Mouse (Mus musculus) midbrain, embryonic 12.5 days (tissue): Measurements from ENCODE around the gene Gm572. TPM values are rescaled to one million over a fixed set of nuclear protein-coding genes. Genes with fewer than 3 reads are reported as not detected.

ENCODE experiments used
- ATAC-seq: fragments of 200-750 bp; cut with Nextera tagmentation; 2 replicates; pipeline ENCODE4 v1.8.0; 2017; ENCODE audit warnings: low read depth, moderate TSS enrichment, moderate library complexity; ENCODE audit not compliant: low FRiP score
- H3K27ac ChIP-seq: fragments of 300-500 bp; sonication (generic); replicated peaks from 2 replicates; pipeline ENCODE4 v1.5.1; 2016; ENCODE audit warnings: mild to moderate bottlenecking
- H3K27me3 ChIP-seq: fragments of 300-500 bp; sonication (generic); 2 replicates; pipeline ENCODE4 v1.6.1; 2016; ENCODE audit warnings: mild to moderate bottlenecking
- H3K36me3 ChIP-seq: fragments of 300-500 bp; sonication (generic); 2 replicates; pipeline ENCODE4 v1.6.1; 2016
- H3K4me1 ChIP-seq: fragments of 300-500 bp; sonication (generic); 2 replicates; pipeline ENCODE4 v1.6.1; 2016
- H3K4me2 ChIP-seq: fragments of 300-500 bp; sonication (generic); replicated peaks from 2 replicates; pipeline ENCODE4 v1.6.1; 2016; ENCODE audit warnings: mild to moderate bottlenecking, moderate library complexity
- H3K4me3 ChIP-seq: fragments of 300-500 bp; sonication (generic); 2 replicates; pipeline ENCODE4 v1.5.1; 2016; ENCODE audit warnings: mild to moderate bottlenecking
- H3K9ac ChIP-seq: fragments of 300-500 bp; sonication (generic); replicated peaks from 2 replicates; pipeline ENCODE4 v1.6.1; 2016; ENCODE audit warnings: mild to moderate bottlenecking, moderate library complexity
- H3K9me3 ChIP-seq: fragments of 300-500 bp; sonication (generic); 2 replicates; pipeline ENCODE4 v1.6.1; 2016; ENCODE audit warnings: mild to moderate bottlenecking
- WGBS: fragments of 180-500 bp; shearing (Covaris S2); methylation state at CpG from one replicate; pipeline ENCODE4 v1.1.7; 2016; 5-methylcytosine and 5-hydroxymethylcytosine counted together
- polyA plus RNA-seq: library from polyadenylated mRNA; unstranded; fragments of >200 nt; fragmentation: Nextera tagmentation; extraction: Ambion mirVana; gene quantifications from 2 replicates; pipeline ENCODE4 v1.2.1, GENCODE M21; 2016

Gene Gm572
- polyA plus RNA-seq, 1 experiment from 2014 or later = not detected

- Histone ChIP-seq H3K4me3 (no peak overlapping the region), H3K36me3 (no peaks in the 10 kb centered on the region), H3K9me3 (no peaks in the 10 kb centered on the region), H3K27ac (no peak overlapping the region), H3K27me3 (peaks cover 7% of the 10 kb centered on the region; the same call in 1 of the 2 replicates), H3K9ac (no peak overlapping the region), H3K4me1 (peaks cover 2% of the 10 kb centered on the region; the same call in 1 of the 2 replicates), H3K4me2 (no peak overlapping the region)
- 84% methylated on average over 18 of the region's 18 CpGs for WGBS
- ATAC-seq = no peak
Observed at GRCm38 (mm10) chr4:148654701-148655398, 11.7 kb downstream of the Gm572 start.

- Histone ChIP-seq H3K4me1 (peaks cover 2% of the 10 kb centered on the region; the same call in 1 of the 2 replicates), H3K4me2 (no peak overlapping the region), H3K4me3 (no peak overlapping the region), H3K27me3 (peaks cover 17% of the 10 kb centered on the region), H3K9ac (no peak overlapping the region), H3K9me3 (no peaks in the 10 kb centered on the region), H3K27ac (no peak overlapping the region), H3K36me3 (no peaks in the 10 kb centered on the region)
- ATAC-seq = no peak
- WGBS = 52% methylated on average over 15 of the region's 15 CpGs
Observed at GRCm38 (mm10) chr4:148656691-148657258, 13.7 kb downstream of the Gm572 start.

GRCm38 (mm10) chr4:148657776-148658175 lies 14.7 kb downstream of the Gm572 start:
- no peak overlapping the region for H3K4me2 ChIP-seq
- no peaks in the 10 kb centered on the region for H3K36me3 ChIP-seq
- H3K4me1 ChIP-seq = peaks cover 2% of the 10 kb centered on the region; the same call in 1 of the 2 replicates
- 91% methylated on average over 13 of the region's 13 CpGs for WGBS
- H3K4me3 ChIP-seq = no peak overlapping the region
- H3K9ac ChIP-seq = no peak overlapping the region
- no peaks in the 10 kb centered on the region for H3K9me3 ChIP-seq
- ATAC-seq = no peak
- peaks cover 23% of the 10 kb centered on the region for H3K27me3 ChIP-seq
- no peak overlapping the region for H3K27ac ChIP-seq

GRCm38 (mm10) chr4:148660174-148660573 lies 17.1 kb downstream of the Gm572 start:
- H3K9me3 ChIP-seq = no peaks in the 10 kb centered on the region
- no peak overlapping the region for H3K4me2 ChIP-seq
- H3K4me1 ChIP-seq = peaks cover 2% of the 10 kb centered on the region; the same call in 1 of the 2 replicates
- no peak for ATAC-seq
- no peak overlapping the region for H3K4me3 ChIP-seq
- WGBS = 65% methylated on average over 3 of the region's 3 CpGs
- no peaks in the 10 kb centered on the region for H3K36me3 ChIP-seq
- H3K27ac ChIP-seq = no peak overlapping the region
- no peak overlapping the region for H3K9ac ChIP-seq
- H3K27me3 ChIP-seq = peaks cover 35% of the 10 kb centered on the region

GRCm38 (mm10) chr4:148662168-148662965 lies 19.2 kb downstream of the Gm572 start:
- Histone ChIP-seq H3K4me1 (no peaks in the 10 kb centered on the region), H3K27me3 (peaks cover 32% of the 10 kb centered on the region), H3K36me3 (no peaks in the 10 kb centered on the region), H3K9ac (no peak overlapping the region), H3K9me3 (no peaks in the 10 kb centered on the region), H3K4me3 (0 out of 2 replicates have a peak overlapping the region, but pooled peaks have one; percentile 18), H3K4me2 (peak overlapping the region; percentile 33), H3K27ac (no peak overlapping the region)
- WGBS = 40% methylated on average over 21 of the region's 21 CpGs
- 0 out of 2 replicates have a peak, but pooled peaks have one; percentile 19 for ATAC-seq

- Histone ChIP-seq H3K27ac (no peak overlapping the region), H3K36me3 (no peaks in the 10 kb centered on the region), H3K9ac (no peak overlapping the region), H3K27me3 (peaks cover 28% of the 10 kb centered on the region), H3K4me2 (no peak overlapping the region), H3K4me3 (no peak overlapping the region), H3K9me3 (no peaks in the 10 kb centered on the region), H3K4me1 (no peaks in the 10 kb centered on the region)
- ATAC-seq = no peak
- WGBS = 75% methylated on average over 7 of the region's 7 CpGs
Observed at GRCm38 (mm10) chr4:148663326-148663725, 20.2 kb downstream of the Gm572 start.

GRCm38 (mm10) chr4:148664021-148664420 lies 20.9 kb downstream of the Gm572 start:
- peaks cover 28% of the 10 kb centered on the region for H3K27me3 ChIP-seq
- no peak overlapping the region for H3K4me2 ChIP-seq
- ATAC-seq = no peak
- H3K9me3 ChIP-seq = no peaks in the 10 kb centered on the region
- no peak overlapping the region for H3K27ac ChIP-seq
- H3K9ac ChIP-seq = no peak overlapping the region
- WGBS = 60% methylated on average over 6 of the region's 6 CpGs
- H3K36me3 ChIP-seq = no peaks in the 10 kb centered on the region
- no peaks in the 10 kb centered on the region for H3K4me1 ChIP-seq
- no peak overlapping the region for H3K4me3 ChIP-seq

- no peaks in the 10 kb centered on the region for H3K36me3 ChIP-seq
- WGBS = 90% methylated on average over 15 of the region's 15 CpGs
- peaks cover 17% of the 10 kb centered on the region for H3K27me3 ChIP-seq
- H3K9me3 ChIP-seq = no peaks in the 10 kb centered on the region
- no peak overlapping the region for H3K4me2 ChIP-seq
- H3K27ac ChIP-seq = no peak overlapping the region
- H3K9ac ChIP-seq = no peak overlapping the region
- no peak overlapping the region for H3K4me3 ChIP-seq
- 0 out of 2 replicates have a peak, but pooled peaks cover 3% of the 10 kb centered on the region for H3K4me1 ChIP-seq
- ATAC-seq = no peak
Observed at GRCm38 (mm10) chr4:148667006-148667755, 24.1 kb downstream of the Gm572 start.

- Histone ChIP-seq H3K27me3 (0 out of 2 replicates have a peak, but pooled peaks cover 8% of the 10 kb centered on the region), H3K4me3 (no peak overlapping the region), H3K4me2 (no peak overlapping the region), H3K4me1 (peaks cover 4% of the 10 kb centered on the region), H3K36me3 (no peaks in the 10 kb centered on the region), H3K27ac (no peak overlapping the region), H3K9ac (no peak overlapping the region), H3K9me3 (no peaks in the 10 kb centered on the region)
- no peak for ATAC-seq
- 63% methylated on average over 16 of the region's 16 CpGs for WGBS
Observed at GRCm38 (mm10) chr4:148671230-148671947, 28.3 kb downstream of the Gm572 start.

- peaks cover 14% of the 10 kb centered on the region for H3K4me1 ChIP-seq
- no peak overlapping the region for H3K9ac ChIP-seq
- WGBS = 56% methylated on average over 7 of the region's 7 CpGs
- no peak for ATAC-seq
- 0 out of 2 replicates have a peak, but pooled peaks cover 8% of the 10 kb centered on the region for H3K27me3 ChIP-seq
- no peak overlapping the region for H3K4me2 ChIP-seq
- no peaks in the 10 kb centered on the region for H3K36me3 ChIP-seq
- H3K4me3 ChIP-seq = no peak overlapping the region
- no peaks in the 10 kb centered on the region for H3K9me3 ChIP-seq
- H3K27ac ChIP-seq = no peak overlapping the region
Observed at GRCm38 (mm10) chr4:148675043-148675442, 31.9 kb downstream of the Gm572 start.
